Mouse (Mus musculus) kidney, embryonic 14.5 days (tissue): ENCODE measurements around the gene Cdh13. TPM values are rescaled to one million over a fixed set of nuclear protein-coding genes. Genes with fewer than 3 reads are reported as not detected.

Experiments used
- ATAC-seq: fragments of 200-750 bp; cut with Nextera tagmentation; 2 replicates; pipeline ENCODE4 v1.8.0; 2017; ENCODE audit warnings: moderate number of reproducible peaks, mild to moderate bottlenecking, moderate TSS enrichment, moderate library complexity; ENCODE audit not compliant: low FRiP score, low TSS enrichment
- H3K27ac ChIP-seq: fragments of 300-500 bp; sonication (generic); 2 replicates; pipeline ENCODE4 v1.5.1; 2014; ENCODE audit warnings: low read depth, mild to moderate bottlenecking, low read length, moderate library complexity, mixed read lengths
- H3K27me3 ChIP-seq: fragments of 300-500 bp; sonication (generic); 2 replicates; pipeline ENCODE4 v1.6.1; 2014; ENCODE audit warnings: mild to moderate bottlenecking, low read length; ENCODE audit not compliant: control insufficient read depth, insufficient read depth
- H3K36me3 ChIP-seq: fragments of 300-500 bp; sonication (generic); 2 replicates; pipeline ENCODE4 v1.6.1; 2014; ENCODE audit warnings: low read length, mixed read lengths; ENCODE audit not compliant: control insufficient read depth, insufficient read depth
- H3K4me1 ChIP-seq: fragments of 300-500 bp; sonication (generic); 2 replicates; pipeline ENCODE4 v1.6.1; 2014; ENCODE audit warnings: low read length, mixed read lengths; ENCODE audit not compliant: control insufficient read depth, insufficient read depth
- H3K4me2 ChIP-seq: fragments of 300-500 bp; sonication (generic); replicated peaks from 2 replicates; pipeline ENCODE4 v1.6.1; 2014; ENCODE audit warnings: low read depth, mild to moderate bottlenecking, low read length
- H3K4me3 ChIP-seq: fragments of 300-500 bp; sonication (generic); 2 replicates; pipeline ENCODE4 v1.5.1; 2014; ENCODE audit warnings: mild to moderate bottlenecking, low read length
- H3K9ac ChIP-seq: fragments of 300-500 bp; sonication (generic); 2 replicates; pipeline ENCODE4 v1.6.1; 2014; ENCODE audit warnings: low read depth, mild to moderate bottlenecking, low read length, moderate library complexity
- H3K9me3 ChIP-seq: fragments of 300-500 bp; sonication (generic); 2 replicates; pipeline ENCODE4 v1.6.1; 2016; ENCODE audit warnings: low read length; ENCODE audit not compliant: control insufficient read depth
- WGBS: fragments of 180-500 bp; shearing (Covaris S2); extraction: QIAGEN DNeasy Blood & Tissue Kit; methylation state at CpG from one replicate; pipeline ENCODE4 v1.1.7; 2014; 5-methylcytosine and 5-hydroxymethylcytosine counted together
- polyA plus RNA-seq: library from polyadenylated mRNA; unstranded; fragments of >200 nt; fragmentation: Nextera tagmentation; extraction: Ambion mirVana; gene quantifications from 2 replicates; pipeline ENCODE4 v1.2.1, GENCODE M21; 2014

Cdh13 gene
- polyA plus RNA-seq, 1 experiment from 2014 or later, result 3.1 TPM

- WGBS, result 60% methylated on average over 3 of the region's 3 CpGs
- no peak overlapping the region for H3K9ac ChIP-seq
- no peaks in the 10 kb centered on the region for H3K36me3 ChIP-seq
- H3K9me3 ChIP-seq, result no peaks in the 10 kb centered on the region
- no peak overlapping the region for H3K4me2 ChIP-seq
- no peaks in the 10 kb centered on the region for H3K4me1 ChIP-seq
- ATAC-seq, result no peak
- H3K27me3 ChIP-seq, result no peaks in the 10 kb centered on the region
- no peak overlapping the region for H3K27ac ChIP-seq
- no peak overlapping the region for H3K4me3 ChIP-seq
Measured at GRCm38 (mm10) chr8:118713596-118713995, 430.1 kb downstream of the Cdh13 start.

- ATAC-seq, result no peak
- H3K36me3 ChIP-seq, result no peaks in the 10 kb centered on the region
- 72% methylated on average over 3 of the region's 3 CpGs for WGBS
Measured at GRCm38 (mm10) chr8:118722896-118723295, 439.4 kb downstream of the Cdh13 start.

GRCm38 (mm10) chr8:118725651-118726050, 442.1 kb downstream of the Cdh13 start:
- Histone ChIP-seq H3K4me3 (no peak overlapping the region), H3K9me3 (no peaks in the 10 kb centered on the region), H3K36me3 (no peaks in the 10 kb centered on the region), H3K27ac (no peak overlapping the region), H3K4me1 (no peaks in the 10 kb centered on the region), H3K27me3 (no peaks in the 10 kb centered on the region), H3K4me2 (no peak overlapping the region), H3K9ac (no peak overlapping the region)
- no peak for ATAC-seq
- 93% methylated on average over 5 of the region's 5 CpGs for WGBS

More at GRCm38 (mm10) chr8:118722896-118723295, 439.4 kb downstream of the Cdh13 start:
- H3K4me3 ChIP-seq, result no peak overlapping the region
- H3K27ac ChIP-seq, result no peak overlapping the region
- H3K9ac ChIP-seq, result no peak overlapping the region
- no peaks in the 10 kb centered on the region for H3K27me3 ChIP-seq
- H3K4me1 ChIP-seq, result no peaks in the 10 kb centered on the region
- no peak overlapping the region for H3K4me2 ChIP-seq
- no peaks in the 10 kb centered on the region for H3K9me3 ChIP-seq

- ATAC-seq, result no peak
- Histone ChIP-seq H3K4me2 (no peak overlapping the region), H3K36me3 (no peaks in the 10 kb centered on the region), H3K9me3 (no peaks in the 10 kb centered on the region), H3K27ac (no peak overlapping the region), H3K27me3 (no peaks in the 10 kb centered on the region), H3K9ac (no peak overlapping the region), H3K4me1 (no peaks in the 10 kb centered on the region), H3K4me3 (no peak overlapping the region)
- WGBS, result 95% methylated on average over 5 of the region's 5 CpGs
Measured at GRCm38 (mm10) chr8:118741781-118742180, 458.2 kb downstream of the Cdh13 start.

- no peak for ATAC-seq
- Histone ChIP-seq H3K9ac (no peak overlapping the region), H3K4me2 (no peak overlapping the region), H3K4me3 (no peak overlapping the region), H3K27ac (no peak overlapping the region), H3K36me3 (no peaks in the 10 kb centered on the region), H3K27me3 (no peaks in the 10 kb centered on the region), H3K9me3 (no peaks in the 10 kb centered on the region), H3K4me1 (no peaks in the 10 kb centered on the region)
- WGBS, result 83% methylated on average over 13 of the region's 13 CpGs
Measured at GRCm38 (mm10) chr8:118744991-118745390, 461.5 kb downstream of the Cdh13 start.

- Histone ChIP-seq H3K9me3 (no peaks in the 10 kb centered on the region), H3K36me3 (no peaks in the 10 kb centered on the region), H3K9ac (no peak overlapping the region), H3K4me3 (no peak overlapping the region), H3K27me3 (no peaks in the 10 kb centered on the region), H3K27ac (no peak overlapping the region), H3K4me1 (no peaks in the 10 kb centered on the region), H3K4me2 (no peak overlapping the region)
- no peak for ATAC-seq
- WGBS, result 89% methylated on average over 21 of the region's 21 CpGs
Measured at GRCm38 (mm10) chr8:118748041-118748604, 464.6 kb downstream of the Cdh13 start.

- H3K27me3 ChIP-seq, result no peaks in the 10 kb centered on the region
- H3K4me3 ChIP-seq, result no peak overlapping the region
- H3K9me3 ChIP-seq, result no peaks in the 10 kb centered on the region
- H3K9ac ChIP-seq, result no peak overlapping the region
- no peak overlapping the region for H3K27ac ChIP-seq
- ATAC-seq, result no peak
- no peak overlapping the region for H3K4me2 ChIP-seq
- no peaks in the 10 kb centered on the region for H3K36me3 ChIP-seq
- 91% methylated on average over 3 of the region's 3 CpGs for WGBS
- H3K4me1 ChIP-seq, result no peaks in the 10 kb centered on the region
Measured at GRCm38 (mm10) chr8:118749191-118749590, 465.7 kb downstream of the Cdh13 start.

GRCm38 (mm10) chr8:118749786-118750185, 466.3 kb downstream of the Cdh13 start:
- no peaks in the 10 kb centered on the region for H3K27me3 ChIP-seq
- no peaks in the 10 kb centered on the region for H3K4me1 ChIP-seq
- WGBS, result 91% methylated on average over 11 of the region's 11 CpGs
- H3K9ac ChIP-seq, result no peak overlapping the region
- no peak for ATAC-seq
- H3K4me2 ChIP-seq, result no peak overlapping the region
- H3K4me3 ChIP-seq, result no peak overlapping the region
- H3K27ac ChIP-seq, result no peak overlapping the region
- no peaks in the 10 kb centered on the region for H3K36me3 ChIP-seq
- H3K9me3 ChIP-seq, result no peaks in the 10 kb centered on the region

- WGBS, result 88% methylated on average over 12 of the region's 12 CpGs
- Histone ChIP-seq H3K4me3 (no peak overlapping the region), H3K4me1 (no peaks in the 10 kb centered on the region), H3K36me3 (no peaks in the 10 kb centered on the region), H3K9ac (no peak overlapping the region), H3K27ac (no peak overlapping the region), H3K9me3 (no peaks in the 10 kb centered on the region), H3K27me3 (no peaks in the 10 kb centered on the region), H3K4me2 (no peak overlapping the region)
- no peak for ATAC-seq
Measured at GRCm38 (mm10) chr8:118753710-118754109, 470.2 kb downstream of the Cdh13 start.
